Mouse (Mus musculus): ENCODE measurements around the gene Ppp1r10. TPM values are rescaled to one million over a fixed set of nuclear protein-coding genes. Genes with fewer than 3 reads are reported as not detected.

Gene Ppp1r10
- polyA plus RNA-seq, 2 experiments from 2014 or later = 42.0 to 57.4 TPM

DNA sequence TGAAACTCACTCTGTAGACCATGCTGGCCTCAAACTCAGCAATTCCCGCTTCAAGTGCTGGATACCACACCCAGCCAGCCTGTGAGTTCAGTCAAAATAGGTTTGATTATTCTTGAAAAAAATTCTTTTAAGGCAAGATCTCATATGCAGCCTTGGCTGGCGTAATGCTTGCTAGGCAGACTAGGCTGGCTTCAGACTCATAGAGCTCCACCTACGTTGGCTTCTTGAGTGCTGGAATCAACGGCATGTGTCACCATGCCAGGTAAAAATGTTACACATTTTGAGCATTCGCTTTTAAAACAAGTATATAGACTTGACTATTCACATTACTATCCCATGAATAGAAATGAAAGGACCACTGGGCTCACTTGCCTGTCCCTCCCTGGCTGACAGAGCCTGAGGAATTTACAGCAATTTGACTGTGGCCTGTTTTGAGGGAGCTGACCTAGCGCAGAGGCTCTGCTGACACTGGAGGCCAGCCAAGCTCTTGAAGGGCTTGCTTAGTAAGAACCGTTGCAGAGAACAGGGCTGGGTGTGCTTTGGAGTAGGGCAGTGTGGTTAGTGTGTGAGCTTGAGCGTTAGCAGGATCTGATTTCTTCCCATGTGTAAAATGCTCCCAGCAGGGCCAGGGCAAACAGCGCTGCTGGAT is 12.8 kb upstream of the Ppp1r10 start:
- ATAC-seq = no peak

GRCm38 (mm10) chr17:35903992-35904355 is 12.3 kb upstream of the Ppp1r10 start:
- ATAC-seq = no peak

DNA sequence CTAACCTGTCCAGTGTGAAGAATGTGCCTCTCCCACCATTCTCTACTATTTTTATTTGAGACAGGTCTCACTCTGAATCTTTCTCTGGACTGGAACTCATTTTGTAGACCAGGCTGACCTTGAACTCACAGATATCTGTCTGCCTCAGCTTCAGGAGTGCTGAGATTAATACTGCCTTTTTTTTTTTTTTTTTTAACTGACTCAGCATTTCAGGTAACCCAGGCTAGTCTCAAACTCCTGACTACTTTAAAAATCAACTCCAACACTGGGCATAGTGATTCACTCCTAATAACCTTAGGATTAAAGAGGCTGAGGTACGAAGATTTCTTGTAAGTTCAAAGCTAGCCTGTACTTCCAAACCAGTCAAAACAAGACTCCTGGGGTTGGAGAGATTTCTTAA is 10.6 kb upstream of the Ppp1r10 start:
- no peak for ATAC-seq

DNA sequence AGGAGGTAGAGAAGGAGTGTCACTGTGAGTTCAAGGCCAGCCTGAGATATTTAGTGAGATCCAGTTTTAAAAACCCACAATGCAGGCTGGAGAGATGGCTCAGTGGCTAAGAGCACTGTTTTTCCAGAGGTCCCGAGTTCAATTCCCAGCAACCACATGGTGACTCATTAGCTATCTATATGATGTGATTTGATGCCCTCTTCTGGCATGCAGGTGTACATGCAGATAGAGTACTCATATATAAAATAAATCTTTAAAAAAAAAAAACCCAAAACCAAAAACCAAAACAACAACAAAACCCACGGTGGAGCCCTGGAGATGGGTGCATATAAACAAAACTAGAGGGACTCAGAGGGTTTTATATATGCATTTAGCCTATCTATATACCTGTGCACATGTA is 8.6 kb upstream of the Ppp1r10 start:
- ATAC-seq = no peak

DNA sequence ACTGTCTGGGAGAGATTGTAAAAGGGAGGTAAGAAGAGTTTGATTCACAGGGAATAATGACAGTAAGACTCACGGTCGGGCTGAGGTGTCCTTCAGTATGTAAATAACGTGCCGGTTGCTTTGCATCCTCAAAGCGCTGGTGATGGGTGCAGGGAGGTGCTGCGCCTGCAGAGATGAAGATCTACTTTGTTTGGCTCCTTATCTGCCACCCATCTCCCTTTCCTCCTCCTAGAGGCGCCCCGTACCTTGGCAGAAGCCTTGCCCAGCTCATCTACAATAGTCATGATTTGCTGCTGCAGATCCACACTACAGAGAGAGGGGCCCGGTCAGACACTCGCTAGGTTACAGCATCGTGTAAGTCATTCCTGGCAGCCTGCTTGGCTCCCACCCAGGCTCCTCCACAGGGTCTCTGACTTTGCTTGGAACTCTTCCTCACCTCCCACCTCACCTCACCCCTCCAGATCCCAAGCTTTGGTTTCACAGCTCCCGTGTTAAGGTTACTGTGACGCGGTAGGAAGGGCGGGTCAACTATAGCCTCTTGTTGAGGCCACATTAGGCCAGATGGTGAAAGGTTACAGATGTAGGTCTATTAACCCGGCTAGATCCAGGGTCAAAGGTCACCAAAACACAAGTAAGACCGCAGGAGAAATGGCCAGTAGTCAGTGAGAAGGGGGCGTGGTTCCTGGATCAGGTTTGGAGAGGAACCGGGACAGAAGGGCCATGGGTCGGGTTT is 6.9 kb upstream of the Ppp1r10 start:
- ATAC-seq = peak; percentile 16

- ATAC-seq = peak; percentile 91
Observed at GRCm38 (mm10) chr17:35909919-35910369, 6.3 kb upstream of the Ppp1r10 start, which contains the start of gene Atat1. Atat1 (minus strand) TSS chr17:35910075.

- ATAC-seq = no peak
Observed at GRCm38 (mm10) chr17:35914975-35915374, 1.3 kb upstream of the Ppp1r10 start.

DNA sequence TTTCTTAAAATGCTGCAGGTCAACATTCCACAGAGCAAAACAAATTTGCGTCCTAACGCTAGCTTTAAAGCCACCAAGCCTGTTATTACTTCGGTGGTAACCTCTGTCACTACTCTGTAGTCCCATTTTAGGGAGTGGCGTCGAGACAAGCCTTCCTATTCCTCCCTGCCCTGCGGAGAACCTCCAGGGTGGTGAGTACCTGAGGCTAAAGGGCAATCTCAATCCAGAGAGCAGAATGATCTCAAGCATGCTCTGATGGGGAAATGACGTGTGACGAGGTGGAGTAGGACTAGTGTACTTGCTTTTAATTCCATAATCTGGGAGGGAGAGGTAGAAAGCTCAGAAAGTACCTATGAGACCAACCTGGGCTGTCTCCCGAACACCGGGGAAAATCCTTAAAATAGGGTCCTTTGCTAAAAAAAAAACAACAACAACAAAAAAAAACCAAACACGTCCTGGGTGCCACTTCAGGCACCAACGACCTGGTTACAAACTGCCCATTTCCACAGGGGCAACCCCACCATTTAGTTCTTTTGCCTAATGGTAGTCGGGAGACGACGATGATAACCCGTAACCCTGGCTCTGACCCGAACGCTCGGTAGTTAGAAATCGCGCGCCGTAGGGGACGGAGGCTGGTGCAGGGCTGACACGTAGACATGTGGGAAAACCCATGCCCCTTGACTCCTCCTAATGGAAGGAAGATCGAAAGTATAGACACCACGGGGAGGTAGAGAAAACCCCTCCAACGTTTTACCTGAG is 517 bp upstream of the Ppp1r10 start:
- ATAC-seq = no peak

GRCm38 (mm10) chr17:35917143-35917462 is 869 bp downstream of the Ppp1r10 start:
- no peak for ATAC-seq

DNA sequence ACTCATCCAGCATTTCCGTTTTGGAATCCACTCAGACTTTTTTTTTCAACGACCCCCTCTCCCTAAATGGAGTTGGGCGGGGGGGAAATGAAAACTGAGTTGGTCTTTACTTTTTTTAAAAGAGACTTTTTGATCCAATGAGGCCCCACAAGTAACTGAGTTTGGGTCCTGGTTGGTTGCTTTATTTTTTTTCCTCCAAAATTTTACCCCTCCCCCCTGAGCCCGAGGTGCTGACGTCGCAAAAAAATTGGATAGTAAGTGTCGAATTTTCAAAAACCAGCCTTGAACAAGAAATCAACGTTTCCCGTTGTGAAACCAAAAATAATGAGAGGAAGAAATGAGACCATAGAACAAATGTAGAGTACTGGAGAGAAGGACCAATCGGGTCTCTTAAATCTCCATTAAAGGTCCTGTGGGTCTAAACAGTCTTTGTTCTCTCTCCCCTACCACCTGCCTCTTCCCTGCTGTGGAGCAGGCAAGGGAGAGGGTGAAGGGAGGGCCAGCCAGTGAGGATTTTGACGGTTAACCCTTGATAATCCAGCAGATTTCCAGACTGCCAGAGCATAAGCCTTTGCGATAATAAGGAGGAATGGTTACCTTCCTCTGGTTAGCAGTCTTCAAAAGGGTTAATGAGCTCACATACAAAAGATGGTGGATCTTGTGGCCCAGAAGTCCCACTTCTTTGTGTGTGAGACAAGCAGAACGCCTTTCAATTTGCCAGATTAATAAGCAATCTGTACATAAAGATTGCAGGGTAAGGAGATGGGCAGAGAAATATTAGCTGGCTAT is 1.4 kb downstream of the Ppp1r10 start:
- no peak for ATAC-seq

DNA sequence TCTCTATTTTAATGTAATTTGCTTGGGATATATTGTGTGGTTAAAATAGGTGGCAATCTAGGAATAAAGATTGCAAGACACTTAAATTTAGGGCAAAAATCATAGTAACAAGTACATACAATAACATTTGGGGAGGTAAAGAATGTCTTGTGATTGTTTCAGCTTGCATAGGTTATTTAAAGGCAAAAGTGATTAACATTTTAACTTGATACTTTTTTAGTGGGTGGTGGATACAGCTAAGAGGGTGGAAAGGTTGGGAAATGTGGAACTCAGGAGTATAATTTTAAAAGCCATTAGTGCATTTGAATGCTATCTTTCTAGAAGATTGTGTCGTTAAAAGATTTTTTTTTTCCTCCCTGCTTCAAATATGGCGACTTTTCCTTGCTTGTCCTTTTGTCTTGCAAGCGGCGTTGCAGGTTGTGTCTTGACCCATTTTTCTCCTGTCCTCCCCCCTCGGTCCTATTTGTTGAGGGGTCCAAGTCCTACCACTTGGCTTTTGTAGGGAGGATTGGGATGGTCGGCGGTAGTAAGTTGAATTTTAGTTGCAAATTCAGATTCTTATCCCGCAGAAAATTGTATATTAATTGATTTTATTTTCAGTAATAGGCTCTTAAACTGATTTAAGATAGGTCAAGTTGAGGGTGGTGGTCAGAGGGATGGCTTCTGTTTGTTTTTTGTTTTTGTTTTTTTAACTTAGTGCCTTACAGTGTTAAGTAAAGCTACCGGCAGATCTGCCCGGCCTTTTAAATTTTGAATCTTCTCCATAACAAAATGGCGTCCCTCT is 2.2 kb downstream of the Ppp1r10 start:
- ATAC-seq = no peak

GRCm38 (mm10) chr17:35919060-35919715 is 3.0 kb downstream of the Ppp1r10 start:
- peak; percentile 47 for ATAC-seq

DNA sequence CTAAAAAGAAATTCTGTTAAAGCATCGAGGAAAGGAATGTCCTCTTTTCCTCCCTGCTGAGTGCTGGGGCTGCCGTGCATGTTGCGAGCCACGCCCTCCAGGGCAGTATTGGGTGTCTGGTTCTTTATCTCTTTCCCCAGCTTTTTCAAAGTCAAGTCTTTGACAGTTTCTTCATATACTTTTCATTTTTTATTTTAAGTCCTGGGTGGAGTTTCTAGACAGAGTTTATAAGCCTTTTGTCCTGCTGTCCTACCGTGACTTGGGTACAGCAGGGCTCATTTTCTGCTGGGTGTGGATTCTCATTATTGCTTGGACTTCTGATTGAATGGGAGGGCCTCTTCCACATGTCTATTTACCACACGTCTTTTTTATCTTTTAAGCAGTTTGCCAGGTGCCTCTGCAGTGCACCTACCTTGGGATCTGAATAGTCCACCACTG is 3.6 kb downstream of the Ppp1r10 start:
- ATAC-seq = no peak

DNA sequence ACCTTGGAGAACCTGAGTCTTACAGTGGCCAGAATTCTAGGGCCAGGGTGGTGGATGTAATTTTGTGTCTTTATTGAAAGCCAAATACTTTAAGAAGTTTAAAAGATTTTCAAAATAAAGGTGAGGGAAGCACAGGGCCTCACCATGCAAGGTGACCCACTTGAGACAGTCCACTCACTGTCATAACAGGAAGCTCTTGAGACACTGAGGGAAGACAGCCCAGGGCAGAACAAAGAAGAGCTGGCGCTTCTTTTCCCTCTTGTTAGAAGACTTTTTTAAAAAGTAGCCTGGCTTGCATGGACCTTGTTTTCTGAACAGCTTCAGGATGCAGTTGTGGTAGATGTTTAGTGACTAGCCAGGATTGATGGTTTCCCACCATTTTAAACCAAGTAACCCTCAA is 4.2 kb downstream of the Ppp1r10 start:
- ATAC-seq = no peak

GRCm38 (mm10) chr17:35920862-35921562 is 4.8 kb downstream of the Ppp1r10 start:
- no peak for ATAC-seq

GRCm38 (mm10) chr17:35921710-35922109 is 5.5 kb downstream of the Ppp1r10 start:
- ATAC-seq = no peak

- ATAC-seq = no peak
Observed at GRCm38 (mm10) chr17:35922566-35922965, 6.3 kb downstream of the Ppp1r10 start.

- no peak for ATAC-seq
Observed at GRCm38 (mm10) chr17:35923281-35923680, 7.0 kb downstream of the Ppp1r10 start.

DNA sequence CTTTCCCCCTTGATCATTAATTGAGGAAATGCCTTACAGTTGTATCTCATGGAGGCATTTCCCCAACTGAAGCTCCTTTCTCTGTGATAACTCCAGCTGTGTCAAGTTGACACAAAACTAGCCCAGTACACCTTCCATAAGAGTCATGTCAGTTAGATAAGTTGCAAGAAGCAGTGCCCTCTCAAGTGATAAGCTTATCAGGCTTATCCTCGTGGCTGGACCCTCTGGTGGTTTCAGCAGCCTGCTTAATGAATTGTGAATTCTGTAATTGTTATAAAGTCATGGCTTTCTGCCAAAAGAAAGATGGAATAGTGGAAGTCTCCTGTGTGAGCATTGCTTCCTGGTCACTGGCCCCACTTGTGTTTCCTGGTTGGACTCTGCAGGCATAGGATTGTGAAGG is 11.2 kb downstream of the Ppp1r10 start:
- ATAC-seq = no peak

GRCm38 (mm10) chr17:35929534-35929933 is 13.3 kb downstream of the Ppp1r10 start:
- no peak for ATAC-seq

DNA sequence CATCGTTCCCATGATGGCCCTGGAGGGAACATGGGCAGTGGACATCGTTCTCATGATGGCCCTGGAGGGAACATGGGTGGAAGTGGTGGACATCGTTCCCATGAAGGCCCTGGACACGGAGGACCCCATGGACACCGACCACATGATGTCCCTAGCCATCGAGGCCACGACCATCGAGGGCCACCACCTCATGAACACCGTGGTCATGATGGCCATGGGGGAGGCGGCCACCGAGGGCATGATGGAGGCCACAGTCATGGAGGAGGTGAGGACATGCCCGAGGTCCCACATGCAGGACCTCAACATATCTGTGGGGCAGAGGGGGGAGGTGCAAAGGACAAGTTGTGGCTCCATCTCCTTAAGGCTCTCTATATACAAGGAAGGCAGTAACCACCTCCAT is 14.4 kb downstream of the Ppp1r10 start:
- no peak for ATAC-seq

All from activated CD4-positive, CD25-positive, alpha-beta regulatory T cell, adult 4 months (primary cell).